7 mouse cellular contexts compared by ENCODE assay signal in the genomic region with DNA sequence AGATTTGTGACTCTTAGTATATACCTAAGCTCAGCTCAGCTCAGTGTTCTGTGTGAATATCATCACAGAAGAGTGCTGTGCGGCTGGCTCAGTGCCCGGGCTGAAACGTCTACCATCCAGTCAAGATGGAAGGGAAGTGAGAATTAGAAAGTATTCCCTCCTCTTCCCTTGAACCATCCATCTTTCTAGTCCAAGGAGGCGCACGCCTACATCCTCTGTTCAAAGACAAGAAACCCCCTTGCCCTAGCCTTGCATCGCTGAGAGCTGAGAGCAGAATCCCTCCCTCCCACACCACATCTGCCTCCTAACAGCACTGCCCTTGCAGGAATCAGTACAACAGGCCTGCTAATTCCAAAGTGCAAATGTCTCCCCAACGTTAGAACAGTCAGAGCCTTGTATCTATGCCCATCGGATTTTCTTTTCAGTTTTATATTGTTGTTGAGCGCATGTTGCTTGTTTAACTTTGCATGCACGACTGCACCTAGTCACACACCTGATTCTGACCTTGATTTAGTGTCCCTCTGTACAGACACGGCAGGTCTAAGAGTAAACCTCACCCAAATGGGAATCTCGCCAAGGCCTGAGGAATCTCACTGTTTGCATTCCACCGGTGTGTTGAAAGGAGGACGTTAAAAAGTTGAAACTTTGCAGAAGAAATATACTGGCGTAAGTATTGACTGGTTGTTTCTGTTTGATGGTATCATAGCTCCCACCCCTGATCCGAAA.
A peak's percentile ranks its signal among the peaks of the same experiment; 100 is the strongest.
DNase-seq lines count a peak whose midpoint lies in the region; ATAC-seq lines count a peak whose summit lies in the region.

No protein-coding gene starts in this region.

- no peaks in the 10 kb centered on the region for H3K36me3 ChIP-seq in heart, embryonic 13.5 days
- H3K36me3 ChIP-seq in lung, embryonic 16.5 days (ENCODE audit: control insufficient read depth, insufficient read depth, low read length) = no peaks in the 10 kb centered on the region

- H3K27me3 ChIP-seq in heart, embryonic 13.5 days (replicated peaks) = no peaks in the 10 kb centered on the region
- H3K27me3 ChIP-seq in lung, embryonic 16.5 days (ENCODE audit: control insufficient read depth, insufficient read depth, low read depth, low read length) = no peaks in the 10 kb centered on the region

- DNase-seq in urinary bladder, adult 18-20 months (ENCODE audit: low spot score in 2 of 2) = peak; percentile 20 to 36
- DNase-seq in urinary bladder, adult 2 months (ENCODE audit: low spot score) = no peak
- DNase-seq in large intestine, adult 2 months (ENCODE audit: low read depth, low spot score) = peak; percentile 75
- DNase-seq in B cell, adult 2 months = no peak

- WGBS in heart, embryonic 13.5 days = 32% methylated on average over 16 of the region's 16 CpGs
- WGBS in large intestine, adult 2 months = 16% methylated on average over 16 of the region's 16 CpGs
- WGBS in lung, embryonic 16.5 days = 25% methylated on average over 16 of the region's 16 CpGs

- H3K9ac ChIP-seq in heart, embryonic 13.5 days = no peak overlapping the region
- H3K9ac ChIP-seq in lung, embryonic 16.5 days (ENCODE audit: low read length) = no peak overlapping the region

- H3K4me1 ChIP-seq in heart, embryonic 13.5 days = peaks cover 20% of the 10 kb centered on the region
- H3K4me1 ChIP-seq in lung, embryonic 16.5 days (replicated peaks; ENCODE audit: control insufficient read depth, insufficient read depth, low read length) = peaks cover 4% of the 10 kb centered on the region; the same call in 1 of the 2 replicates

- H3K4me3 ChIP-seq in heart, embryonic 13.5 days = no peak overlapping the region
- no peak overlapping the region for H3K4me3 ChIP-seq in lung, embryonic 16.5 days (ENCODE audit: low read length)

- peak overlapping the region; percentile 38 for H3K4me2 ChIP-seq in heart, embryonic 13.5 days
- H3K4me2 ChIP-seq in lung, embryonic 16.5 days (ENCODE audit: low read depth, low read length) = no peak overlapping the region; the same call in 1 of the 2 replicates

- ATAC-seq in heart, embryonic 13.5 days (ENCODE audit: extremely low read depth, insufficient number of reproducible peaks, low FRiP score, low TSS enrichment) = no peak
- ATAC-seq in lung, embryonic 16.5 days (ENCODE audit: low read depth) = peak; percentile 64
- no peak for ATAC-seq in megakaryocyte-erythroid progenitor cell, adult 5-6 weeks (replicated peaks; ENCODE audit: low FRiP score, low TSS enrichment, poor library complexity, severe bottlenecking)

- peak overlapping the region; percentile 81 for H3K27ac ChIP-seq in heart, embryonic 13.5 days (replicated peaks)
- H3K27ac ChIP-seq in lung, embryonic 16.5 days (ENCODE audit: low read length) = peak overlapping the region; percentile 46

- H3K9me3 ChIP-seq in heart, embryonic 13.5 days = no peaks in the 10 kb centered on the region
- H3K9me3 ChIP-seq in lung, embryonic 16.5 days (ENCODE audit: control insufficient read depth, low read length) = no peaks in the 10 kb centered on the region

Comparison
In these comparisons a context has a peak if more than half of its experiments do, and no peak if none do; other contexts are left out.
1. DNase-seq: peak in urinary bladder, adult 18-20 months (2 of 2) and large intestine, adult 2 months (single experiment); none in urinary bladder, adult 2 months (single experiment) and B cell, adult 2 months (0 of 2).